Mouse (Mus musculus): Measurements from ENCODE around the gene Prkg1.
"Not testable (repeated sequence)": the region's sequence is repeated elsewhere in the genome, so short reads cannot be mapped to it uniquely, and the experiment has no call there.

The Prkg1 gene

DNA sequence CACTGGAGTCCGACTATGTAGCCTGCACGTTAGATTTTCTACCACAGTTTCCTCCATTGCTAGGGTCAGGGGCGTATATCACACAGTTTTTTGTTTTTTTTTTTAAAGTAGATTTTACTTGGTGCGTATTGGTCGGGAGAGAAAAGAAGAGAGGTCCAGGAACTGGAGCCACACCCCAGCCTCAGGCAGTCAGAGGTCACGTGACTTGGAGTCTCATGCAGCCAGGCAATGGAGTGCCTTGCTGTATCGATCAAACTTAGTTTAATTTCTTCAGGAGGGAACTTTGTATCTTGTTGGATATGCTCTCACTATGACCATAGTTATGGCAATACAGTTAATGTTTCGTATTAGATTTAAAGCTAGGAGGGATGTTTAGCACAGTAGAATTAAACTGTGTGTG, 1212.6 kb downstream of the Prkg1 start:
- no peak for DNase-seq

DNA sequence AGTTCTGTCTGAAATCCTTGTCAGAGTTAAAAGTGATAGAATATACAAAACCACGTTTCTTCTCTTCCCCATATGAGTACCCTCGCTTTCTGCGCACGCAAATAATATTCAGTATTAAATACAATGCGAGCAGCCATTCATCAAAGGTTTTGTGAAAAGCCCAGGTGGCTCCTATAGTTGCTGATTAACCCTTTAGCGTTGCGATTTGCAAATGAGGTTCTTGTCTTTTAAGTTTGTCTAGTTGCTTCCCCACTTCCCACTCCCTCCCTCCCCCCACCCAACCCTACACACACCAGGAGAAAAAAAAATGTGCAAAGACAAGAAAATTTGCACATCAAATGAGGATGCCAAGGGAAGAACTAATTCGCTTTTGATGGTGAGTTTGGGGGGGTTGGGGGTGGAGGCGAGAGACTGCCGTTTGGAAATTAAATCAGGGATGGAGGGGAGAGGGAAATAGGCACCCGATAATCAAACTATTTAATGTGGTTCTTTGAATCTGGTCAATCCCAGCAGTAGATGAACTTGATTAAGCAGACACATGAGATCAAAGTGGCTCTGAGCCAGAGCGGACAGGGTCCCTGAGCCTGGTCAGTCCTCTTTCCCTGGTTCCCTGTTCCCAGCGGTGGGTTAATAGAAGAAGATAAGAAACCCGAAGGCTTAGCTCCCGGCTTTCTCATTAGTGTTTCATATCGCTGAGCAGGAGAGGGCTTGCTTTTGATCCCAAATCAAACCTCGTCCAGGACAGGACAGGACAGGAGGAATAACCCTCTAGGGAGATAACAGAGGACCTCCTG, 1214.8 kb downstream of the Prkg1 start:
- no peak for DNase-seq

DNA sequence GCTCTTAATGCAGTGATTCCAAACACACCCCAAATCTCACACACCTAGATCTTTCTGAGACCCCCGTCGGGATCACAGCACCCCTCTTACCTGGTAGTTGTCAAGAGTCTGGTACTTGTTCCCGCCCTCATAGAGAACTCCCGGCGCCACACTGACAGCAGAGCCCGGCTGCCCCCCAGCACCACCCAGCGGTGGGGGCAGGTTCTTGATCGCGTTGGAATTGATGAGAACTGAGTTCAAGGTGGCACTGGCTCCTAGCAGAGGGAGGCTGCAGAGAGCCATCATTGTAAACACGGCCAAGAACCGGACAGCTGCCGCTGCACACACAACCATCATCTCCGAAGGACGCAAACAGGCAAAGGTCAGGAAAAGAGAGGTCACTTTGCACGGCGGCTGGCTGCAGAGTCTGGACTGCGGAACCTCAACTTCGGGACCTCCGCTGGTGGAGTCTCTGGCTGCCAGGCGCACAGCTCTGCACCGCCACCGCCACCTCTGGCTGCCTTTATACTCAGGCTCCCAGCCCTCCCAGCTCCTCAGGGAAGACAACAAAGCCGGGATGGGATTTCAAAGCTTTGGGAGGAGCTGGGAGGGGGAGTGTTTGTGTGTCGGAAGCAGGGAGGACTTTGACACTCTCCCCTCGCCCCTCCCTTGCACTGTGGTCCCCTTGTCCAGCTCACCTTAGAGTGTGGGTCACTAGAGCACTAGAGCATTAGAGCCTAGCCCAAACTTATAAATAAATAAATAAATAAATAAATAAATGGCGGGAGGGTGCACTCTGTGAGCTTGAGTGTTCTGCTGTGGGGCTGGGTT, 1215.6 kb downstream of the Prkg1 start, which contains the start of gene Dkk1:
Gene Dkk1, minus strand, starts transcription at position 622 of the 810 bp plus-strand sequence.
- DNase-seq, result no peak

DNA sequence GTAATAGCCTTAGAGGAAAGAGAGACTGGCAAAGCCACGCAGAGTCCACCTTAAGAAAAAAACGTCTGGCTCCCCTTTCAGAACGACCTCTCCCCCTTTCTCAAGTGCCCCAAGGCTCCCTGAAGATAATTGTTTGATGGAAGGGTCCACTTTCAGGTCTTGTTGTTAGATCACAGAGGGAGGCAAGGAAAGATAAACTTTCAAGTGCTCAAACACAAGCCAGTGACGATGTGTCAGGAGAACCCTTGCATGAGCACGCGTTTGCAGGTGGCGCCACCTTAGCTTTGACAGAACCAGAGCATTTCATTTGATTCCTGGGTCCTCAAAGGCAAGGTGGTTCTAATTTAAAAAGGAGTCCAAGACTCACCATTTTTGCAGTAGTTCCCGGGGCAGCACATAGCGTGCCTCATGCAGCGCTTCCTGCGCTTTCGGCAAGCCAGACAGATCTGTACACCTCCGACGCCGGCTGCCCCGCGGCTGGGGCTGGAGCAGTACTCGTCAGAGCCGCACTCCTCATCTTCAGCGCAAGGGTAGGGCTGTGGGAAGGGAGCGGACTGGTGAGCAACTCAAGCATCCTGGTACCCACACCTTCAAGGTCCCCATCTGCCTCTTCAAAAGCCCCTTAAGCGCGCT, 1216.3 kb downstream of the Prkg1 start:
- no peak for DNase-seq

DNA sequence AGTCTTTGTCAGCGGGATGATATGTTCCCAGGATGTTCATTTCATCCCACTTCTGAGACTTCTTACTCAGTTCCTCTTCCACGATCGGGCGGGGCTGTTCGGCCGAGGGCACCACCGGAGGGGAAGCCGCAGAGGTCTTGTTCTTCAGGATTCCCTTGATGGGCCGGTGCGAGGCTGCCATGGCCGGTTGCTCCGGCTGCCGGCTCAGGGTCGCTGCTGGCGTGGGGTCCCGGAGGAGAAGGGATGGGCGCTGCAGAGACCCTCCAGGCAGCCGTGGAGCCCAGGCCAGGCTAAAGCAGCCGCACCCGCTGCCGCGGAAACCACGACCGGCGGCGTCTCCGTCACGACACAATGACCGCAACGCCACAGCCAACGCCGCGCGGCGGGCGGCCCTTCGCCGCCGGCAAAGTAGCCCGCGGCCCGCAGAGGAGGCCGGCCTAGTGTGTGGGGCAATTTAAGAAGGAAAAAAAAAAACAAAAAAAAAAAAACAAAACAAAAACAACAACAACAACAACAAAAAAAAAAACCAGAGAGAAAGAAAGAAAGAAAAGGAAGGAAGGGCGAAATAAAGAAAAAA, 1225.4 kb downstream of the Prkg1 start:
- DNase-seq, result not testable (repeated sequence)

DNA sequence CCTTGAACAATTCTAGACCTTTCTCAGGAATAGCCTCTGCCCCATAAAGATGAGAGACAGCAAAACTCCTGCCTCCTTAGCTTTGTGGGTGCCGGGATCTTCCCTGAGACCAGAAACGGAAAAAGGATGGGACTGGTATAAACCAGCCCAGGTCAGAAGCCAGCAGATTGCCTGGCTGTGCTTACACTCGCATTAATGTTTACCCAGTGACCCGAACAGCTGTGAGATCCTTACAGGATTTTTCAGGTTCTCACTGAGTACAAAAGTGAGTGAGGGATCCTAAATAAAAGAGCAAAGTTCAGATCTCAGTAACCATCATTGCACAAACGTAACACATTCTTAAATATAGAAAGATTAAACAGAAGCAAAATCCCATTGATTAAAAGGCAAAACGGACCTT, 1248.1 kb downstream of the Prkg1 start:
- DNase-seq, result no peak

All from thymus, postnatal 25 days (tissue).